Mouse (Mus musculus) cerebellum, adult 2 months (tissue): ENCODE results near the gene Coro1c.

Experiments used
- CTCF ChIP-seq: fragments of 200-500 bp; IDR thresholded peaks from 2 replicates; pipeline ENCODE4 v1.5.1; 2011; ENCODE audit warnings: low read depth, mild to moderate bottlenecking, control low read depth, low read length, moderate library complexity, borderline replicate concordance; ENCODE audit not compliant: insufficient read depth
- POLR2A ChIP-seq: fragments of 200-500 bp; IDR thresholded peaks from 2 replicates; pipeline ENCODE4 v1.6.1; 2011; ENCODE audit warnings: low read length, control low read depth, borderline replicate concordance; ENCODE audit not compliant: insufficient read depth

DNA sequence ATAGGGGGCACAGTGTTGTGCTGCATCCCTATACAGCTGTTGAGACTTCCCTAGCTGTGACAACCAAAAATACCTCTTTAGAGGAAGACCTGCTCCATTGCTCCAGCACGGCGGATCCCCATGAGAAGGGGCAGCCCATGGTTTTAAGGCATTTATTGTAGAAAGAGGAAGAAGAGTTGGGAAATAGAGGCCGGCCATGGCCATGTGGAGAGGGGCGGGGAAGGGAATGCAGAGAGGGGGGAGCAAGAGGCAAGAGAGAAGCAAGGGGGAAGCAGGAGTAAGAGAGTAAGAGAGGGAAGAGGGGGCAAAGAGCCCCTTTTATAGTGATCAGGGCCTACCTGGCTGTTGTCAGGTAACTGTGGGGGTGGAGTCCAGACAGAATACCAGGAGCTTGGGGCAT, 98.4 kb downstream of the Coro1c start:
- TF ChIP-seq CTCF: no peak
- TF ChIP-seq POLR2A: no peak
